Mouse (Mus musculus) left cerebral cortex, postnatal 10 days (tissue): ENCODE results near the gene Slc22a19. TPM values are rescaled to one million over a fixed set of nuclear protein-coding genes. Genes with fewer than 3 reads are reported as not detected.
A peak's percentile ranks its signal among the peaks of the same experiment; 100 is the strongest.
"Not testable (repeated sequence)": the region's sequence is repeated elsewhere in the genome, so short reads cannot be mapped to it uniquely, and the experiment has no call there.

ENCODE experiments used
- DNase-seq, 2 experiments: peaks; one replicate each; pipeline ENCODE4 v3.0.0; 2021 to 2022; ENCODE audit warnings: low spot score in 2 of 2, mixed read lengths in 1 of 2; ENCODE audit errors: extremely low spot score in 1 of 2
- intact Hi-C: fragments of 180-260 bp; cut with DNase I; formaldehyde crosslinking; loops from one replicate; pipeline ENCODE4 v1.15.1; 2025
- total RNA-seq, 2 experiments: library from RNA; stranded (reverse); gene quantifications; 2 replicates each; pipeline ENCODE4 v1.2.3; 2021

Slc22a19 gene
- total RNA-seq, result not detected

DNA sequence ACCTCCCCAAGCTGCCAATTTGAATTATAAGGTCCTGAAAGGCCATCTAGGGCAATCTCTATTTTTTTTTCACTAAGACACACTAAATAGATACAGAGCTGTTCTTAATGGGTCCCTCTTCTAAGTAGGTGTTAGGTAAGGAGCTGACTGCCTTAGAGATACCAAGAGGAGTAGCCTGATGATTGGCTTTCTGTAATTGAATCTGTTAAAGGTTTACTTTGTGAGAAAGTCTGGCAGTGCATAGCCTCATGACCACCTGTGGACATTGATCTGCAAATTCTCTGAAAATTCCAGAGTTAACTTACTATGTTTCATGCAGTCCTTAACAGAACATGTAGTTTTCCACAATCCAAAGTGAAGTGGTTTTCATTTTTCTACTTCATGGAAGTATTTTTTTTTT, at the start of gene Slc22a19:
Slc22a19 (minus strand) TSS at position 163 of the 400 bp plus-strand sequence.
- intact Hi-C loops, result no loop called here
- no peak for DNase-seq

DNA sequence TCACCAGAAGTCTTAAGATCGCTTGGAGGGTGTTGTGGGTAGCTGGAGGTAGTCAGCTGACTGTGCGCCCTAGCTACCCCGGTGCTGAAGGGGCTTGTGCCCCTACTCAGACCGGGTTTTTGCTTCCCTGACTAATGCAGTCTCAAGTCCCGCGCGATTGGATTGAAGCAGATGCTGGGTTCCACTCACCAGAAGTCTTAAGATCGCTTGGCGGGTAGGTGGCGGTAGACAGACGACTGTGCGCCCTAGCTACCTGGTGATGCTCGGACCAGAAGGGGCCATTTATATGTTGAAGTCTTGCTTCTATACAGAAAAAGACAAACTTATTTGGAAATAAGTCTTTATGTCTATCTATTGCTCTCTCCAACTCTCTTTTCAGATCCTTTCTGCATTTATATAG, 42.3 kb upstream of the Slc22a19 start:
- DNase-seq, intact Hi-C loops: not testable (repeated sequence)

DNA sequence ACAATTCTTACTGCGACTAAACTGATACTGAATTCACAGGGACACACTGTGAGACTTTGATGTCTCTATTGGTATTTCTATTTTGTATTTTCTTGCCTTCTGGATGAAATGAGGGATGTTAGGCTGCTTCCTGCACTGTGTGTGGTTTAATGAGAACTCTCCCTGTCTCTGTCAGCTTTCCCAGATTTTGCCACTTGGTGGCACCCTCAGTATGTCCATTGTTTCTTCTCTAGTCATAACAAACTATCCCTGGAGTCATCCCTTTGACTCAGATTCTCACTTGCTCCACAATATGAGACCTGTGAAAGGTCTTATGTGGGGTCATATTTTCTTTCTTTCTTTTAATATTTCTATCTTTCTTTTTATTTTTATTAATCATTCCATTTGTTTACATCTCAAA, 18.4 kb upstream of the Slc22a19 start:
- intact Hi-C loops, result no loop called here
- peak in 1 of 2 experiments; percentile 2 for DNase-seq

GRCm38 (mm10) chr19:7693104-7693503, 18.0 kb downstream of the Slc22a19 start:
- intact Hi-C loops, DNase-seq: not testable (repeated sequence)

DNA sequence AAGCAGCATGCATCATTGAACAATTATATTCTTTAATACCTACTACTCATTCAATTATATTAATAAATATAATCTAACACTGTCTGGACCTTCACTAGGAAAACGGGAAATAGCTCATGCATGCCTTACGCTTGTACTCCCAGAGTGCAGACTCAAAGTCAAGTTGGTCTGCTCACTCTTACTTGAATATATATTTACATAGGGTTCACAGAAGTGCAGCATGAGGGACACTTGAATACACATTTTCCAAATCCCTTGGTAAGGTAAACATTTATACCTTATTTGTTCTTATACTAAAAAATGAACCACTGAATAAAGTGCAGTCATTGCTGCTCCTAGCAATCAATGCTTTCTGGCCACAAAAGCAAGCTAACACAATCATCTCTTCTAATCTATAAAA, 19.9 kb downstream of the Slc22a19 start:
- no peak for DNase-seq
- intact Hi-C loops, result no loop called here

DNA sequence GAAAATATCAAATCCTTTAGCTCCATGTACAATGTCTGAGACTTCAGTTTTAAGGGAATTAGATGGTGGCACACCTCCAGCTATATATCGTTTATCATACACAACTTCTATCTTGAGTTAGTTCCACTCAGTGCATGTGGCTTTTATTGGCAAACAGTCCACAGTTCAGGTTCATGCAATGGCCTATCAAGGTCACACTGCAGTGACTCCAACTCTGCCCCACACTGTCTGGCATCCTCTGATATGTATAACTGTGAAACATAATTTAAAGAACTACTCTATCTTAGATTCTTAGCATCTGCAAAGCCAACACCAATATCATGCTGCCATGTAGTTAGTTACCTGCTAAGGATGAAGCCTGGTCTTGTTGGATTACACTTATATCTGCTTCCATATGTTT, 23.1 kb downstream of the Slc22a19 start:
- DNase-seq, result no peak
- intact Hi-C loops, result no loop called here

- intact Hi-C loops, result no loop called here
Observed at GRCm38 (mm10) chr19:7672033-7672432, 39.1 kb downstream of the Slc22a19 start.

GRCm38 (mm10) chr19:7648913-7649666, 62.0 kb downstream of the Slc22a19 start:
- DNase-seq, result no peak
- intact Hi-C loops, result no loop called here

More at GRCm38 (mm10) chr19:7672033-7672432, 39.1 kb downstream of the Slc22a19 start:
- DNase-seq, result no peak

- DNase-seq, result no peak
- intact Hi-C loops, result no loop called here
Observed at GRCm38 (mm10) chr19:7633786-7634185, 77.3 kb downstream of the Slc22a19 start.

DNA sequence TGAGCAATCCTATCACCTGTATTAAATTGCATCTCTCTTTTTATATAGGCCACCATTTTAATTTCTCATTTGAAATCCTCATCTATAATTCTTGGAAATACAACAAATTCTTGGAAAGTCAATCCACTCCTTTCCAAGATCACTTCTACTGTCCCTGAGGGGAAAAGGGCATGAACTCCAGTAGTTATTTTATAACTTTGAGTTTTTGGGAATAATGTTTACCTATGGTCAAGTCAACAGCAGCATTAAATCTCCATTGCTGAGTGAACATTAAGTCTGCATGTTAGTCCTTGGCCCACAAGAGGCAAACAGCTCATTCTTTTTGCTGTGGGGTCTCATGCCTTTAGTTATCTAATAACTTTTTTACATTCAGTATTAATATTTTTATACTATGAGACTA, 78.1 kb downstream of the Slc22a19 start:
- no peak for DNase-seq
- intact Hi-C loops, result no loop called here

Other genes with a start within 250 kb of the Slc22a19 start
- 100 to 1,000 TPM; 927 to 930 TPM for gene Rtn3, start 228.0 kb downstream of the Slc22a19 start, total RNA-seq
- 10 to 100 TPM; 19.4 to 21.6 TPM for gene Atl3, start 217.3 kb downstream of the Slc22a19 start, total RNA-seq
- 1 to 10 TPM; 8.0 to 8.5 TPM for gene Pla2g16, start 153.9 kb downstream of the Slc22a19 start, total RNA-seq
- gene Lgals12, start 104.1 kb downstream of the Slc22a19 start, total RNA-seq, result under 1 TPM; 0.26 to 0.28 TPM
- gene Hrasls5, start 98.8 kb downstream of the Slc22a19 start, total RNA-seq, result not detected
- not detected for gene Slc22a26, start 91.4 kb upstream of the Slc22a19 start, total RNA-seq